Comparison of ENCODE assay signal across 7 mouse cellular contexts in the genomic region with DNA sequence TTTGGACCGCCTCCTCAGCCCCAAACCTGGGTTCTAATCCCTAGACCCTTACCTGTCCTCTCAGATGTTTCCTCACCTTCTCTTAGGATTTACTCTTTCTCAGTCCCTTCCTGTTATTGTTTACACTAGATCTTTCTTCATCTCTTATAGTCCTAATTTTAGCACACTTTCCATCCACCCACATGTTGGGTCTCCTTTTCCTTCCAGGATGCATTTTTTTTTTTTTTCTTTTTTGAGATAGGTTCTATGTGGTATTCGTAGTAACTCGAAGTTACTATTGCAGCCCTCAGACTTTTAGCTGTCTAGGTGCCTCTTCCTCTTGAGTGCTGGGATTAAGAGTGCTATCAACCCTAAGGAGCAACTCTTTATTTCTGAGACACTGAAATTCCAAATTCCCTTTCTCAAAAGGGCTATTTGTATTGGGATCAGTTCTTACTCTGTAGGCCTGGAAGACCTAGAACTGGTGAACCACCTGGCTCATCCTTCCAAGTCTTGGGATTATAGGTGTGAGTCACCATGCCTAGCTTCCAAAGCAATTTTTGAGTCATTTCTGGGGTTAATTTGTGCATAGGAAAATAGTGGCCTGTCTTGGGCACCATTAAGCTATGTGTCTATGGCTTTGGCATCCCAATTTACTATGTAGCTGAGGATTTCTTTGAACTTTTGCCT. TPM values are rescaled to one million over a fixed set of nuclear protein-coding genes. Genes with fewer than 3 reads are reported as not detected.
DNase-seq lines count a peak whose midpoint lies in the region; ATAC-seq and TF ChIP-seq lines count a peak whose summit lies in the region.

No protein-coding gene starts in this region.

- DNase-seq in lung, adult 18-20 months = no peak
- DNase-seq in limb, embryonic 11.5 days (ENCODE audit: low spot score) = no peak
- DNase-seq in thymus, postnatal 10 days (ENCODE audit: low spot score in 2 of 2) = no peak
- no peak for DNase-seq in cerebellum, postnatal 10 days

- no peaks in the 10 kb centered on the region for H3K27me3 ChIP-seq in lung, embryonic 16.5 days (ENCODE audit: control insufficient read depth, insufficient read depth, low read depth, low read length)
- H3K27me3 ChIP-seq in limb, embryonic 11.5 days (ENCODE audit: control insufficient read depth, insufficient read depth, low read length) = no peaks in the 10 kb centered on the region
- no peaks in the 10 kb centered on the region for H3K27me3 ChIP-seq in stomach, embryonic 14.5 days (ENCODE audit: control insufficient read depth, insufficient read depth, low read length)

- H3K4me3 ChIP-seq in lung, embryonic 16.5 days (ENCODE audit: low read length) = peak overlapping the region; percentile 64
- H3K4me3 ChIP-seq in embryonic fibroblast, embryonic 13.5 days (ENCODE audit: insufficient read depth, low read length) = peak overlapping the region; percentile 46
- peak overlapping the region; percentile 79 for H3K4me3 ChIP-seq in limb, embryonic 11.5 days (ENCODE audit: low read depth, low read length)
- H3K4me3 ChIP-seq in stomach, embryonic 14.5 days (ENCODE audit: low read depth, low read length) = peak overlapping the region; percentile 75

- H3K27ac ChIP-seq in lung, embryonic 16.5 days (ENCODE audit: low read length) = peak overlapping the region; percentile 98
- H3K27ac ChIP-seq in embryonic fibroblast, embryonic 13.5 days (ENCODE audit: insufficient read depth, low read length) = peak overlapping the region; percentile 63; the same call in 1 of the 2 replicates
- H3K27ac ChIP-seq in limb, embryonic 11.5 days (replicated peaks; ENCODE audit: low read depth, low read length) = peak overlapping the region; percentile 98
- H3K27ac ChIP-seq in stomach, embryonic 14.5 days (ENCODE audit: low read length) = peak overlapping the region; percentile 99

- peak overlapping the region; percentile 91 for H3K9ac ChIP-seq in lung, embryonic 16.5 days (ENCODE audit: low read length)
- H3K9ac ChIP-seq in limb, embryonic 11.5 days (ENCODE audit: low read length) = peak overlapping the region; percentile 94; the same call in 1 of the 2 replicates
- H3K9ac ChIP-seq in stomach, embryonic 14.5 days (replicated peaks; ENCODE audit: low read depth, low read length) = peak overlapping the region; percentile 85; the same call in 1 of the 2 replicates

- H3K4me1 ChIP-seq in lung, embryonic 16.5 days (replicated peaks; ENCODE audit: control insufficient read depth, insufficient read depth, low read length) = peaks cover 34% of the 10 kb centered on the region
- 0 out of 2 replicates have a peak, but pooled peaks cover 3% of the 10 kb centered on the region for H3K4me1 ChIP-seq in embryonic fibroblast, embryonic 13.5 days (ENCODE audit: control insufficient read depth, insufficient read depth, low read length)
- peaks cover 14% of the 10 kb centered on the region; the same call in 1 of the 2 replicates for H3K4me1 ChIP-seq in limb, embryonic 11.5 days (ENCODE audit: control insufficient read depth, insufficient read depth, low read length)
- peaks cover 17% of the 10 kb centered on the region for H3K4me1 ChIP-seq in stomach, embryonic 14.5 days (ENCODE audit: control insufficient read depth, insufficient read depth, low read length)

- no peak for ATAC-seq in lung, embryonic 16.5 days (ENCODE audit: low read depth)
- no peak for ATAC-seq in limb, embryonic 11.5 days (ENCODE audit: insufficient number of reproducible peaks, low FRiP score, low TSS enrichment, low read depth)
- no peak for ATAC-seq in stomach, embryonic 14.5 days (ENCODE audit: insufficient number of reproducible peaks, insufficient read depth, low FRiP score, low read depth)

- peaks cover 25% of the 10 kb centered on the region for H3K36me3 ChIP-seq in lung, embryonic 16.5 days (ENCODE audit: control insufficient read depth, insufficient read depth, low read length)
- H3K36me3 ChIP-seq in limb, embryonic 11.5 days (ENCODE audit: control insufficient read depth, insufficient read depth, low read length) = peaks cover 31% of the 10 kb centered on the region
- H3K36me3 ChIP-seq in stomach, embryonic 14.5 days (ENCODE audit: control insufficient read depth, insufficient read depth, low read length) = peaks cover 33% of the 10 kb centered on the region

- H3K4me2 ChIP-seq in lung, embryonic 16.5 days (ENCODE audit: low read depth, low read length) = peak overlapping the region; percentile 53
- H3K4me2 ChIP-seq in limb, embryonic 11.5 days (ENCODE audit: low read depth, severe bottlenecking) = peak overlapping the region; percentile 46
- H3K4me2 ChIP-seq in stomach, embryonic 14.5 days (replicated peaks; ENCODE audit: low read depth, low read length) = peak overlapping the region; percentile 36

- 12% methylated on average over 3 of the region's 3 CpGs for WGBS in lung, embryonic 16.5 days
- WGBS in limb, embryonic 11.5 days = 30% methylated on average over 3 of the region's 3 CpGs
- WGBS in stomach, embryonic 14.5 days = 14% methylated on average over 3 of the region's 3 CpGs

- TF ChIP-seq CTCF in embryonic fibroblast, embryonic 13.5 days (IDR thresholded peaks at IDR 0.05; ENCODE audit: borderline replicate concordance, insufficient read depth, low read length) = no peak

- H3K9me3 ChIP-seq in lung, embryonic 16.5 days (ENCODE audit: control insufficient read depth, low read length) = no peaks in the 10 kb centered on the region
- no peaks in the 10 kb centered on the region for H3K9me3 ChIP-seq in limb, embryonic 11.5 days (ENCODE audit: control insufficient read depth, low read length)
- H3K9me3 ChIP-seq in stomach, embryonic 14.5 days (ENCODE audit: control insufficient read depth, low read depth, low read length) = no peaks in the 10 kb centered on the region

- TF ChIP-seq POLR2A in embryonic fibroblast, embryonic 13.5 days (IDR thresholded peaks at IDR 0.05; ENCODE audit: low read depth, low read length) = no peak

RNA-seq across cellular contexts. Expression of gene Sp1, which starts 1.1 kb away (rescaled TPM):
- polyA plus RNA-seq in lung, embryonic 16.5 days (2015; fragmentation: Nextera tagmentation; extraction: Ambion mirVana) = 10.8 and 11.2 TPM in 2 replicates
- polyA plus RNA-seq in embryonic fibroblast, embryonic 13.5 days (2011; ENCODE audit: insufficient read length, low read depth, missing spikeins) = 42.6 and 51.9 TPM in 2 replicates
- 11.8 and 13.3 TPM in 2 replicates for polyA plus RNA-seq in limb, embryonic 11.5 days (2014; fragmentation: Nextera tagmentation; extraction: Ambion mirVana)
- 16.9 and 18.9 TPM in 2 replicates for polyA plus RNA-seq in stomach, embryonic 14.5 days (2014; fragmentation: Nextera tagmentation; extraction: Ambion mirVana)

RNA-seq across cellular contexts. Expression of gene Amhr2, which starts 38.1 kb away (rescaled TPM):
- polyA plus RNA-seq in lung, embryonic 16.5 days (2015; fragmentation: Nextera tagmentation; extraction: Ambion mirVana) = 1.5 TPM in 2 replicates
- not detected in 2 replicates for polyA plus RNA-seq in embryonic fibroblast, embryonic 13.5 days (2011; ENCODE audit: insufficient read length, low read depth, missing spikeins)
- polyA plus RNA-seq in limb, embryonic 11.5 days (2014; fragmentation: Nextera tagmentation; extraction: Ambion mirVana) = not detected in 2 replicates
- 0.94 and 1.2 TPM in 2 replicates for polyA plus RNA-seq in stomach, embryonic 14.5 days (2014; fragmentation: Nextera tagmentation; extraction: Ambion mirVana)

RNA-seq across cellular contexts. Expression of gene Sp7, which starts 40.1 kb away (rescaled TPM):
- polyA plus RNA-seq in lung, embryonic 16.5 days (2015; fragmentation: Nextera tagmentation; extraction: Ambion mirVana) = 0.25 and 1.6 TPM in 2 replicates
- polyA plus RNA-seq in embryonic fibroblast, embryonic 13.5 days (2011; ENCODE audit: insufficient read length, low read depth, missing spikeins) = 0.52 and 1.1 TPM in 2 replicates
- polyA plus RNA-seq in limb, embryonic 11.5 days (2014; fragmentation: Nextera tagmentation; extraction: Ambion mirVana) = 1.7 and 2.3 TPM in 2 replicates
- 2.0 and 2.5 TPM in 2 replicates for polyA plus RNA-seq in stomach, embryonic 14.5 days (2014; fragmentation: Nextera tagmentation; extraction: Ambion mirVana)

RNA-seq across cellular contexts. Expression of gene Prr13, which starts 51.8 kb away (rescaled TPM):
- 89.8 and 91.7 TPM in 2 replicates for polyA plus RNA-seq in lung, embryonic 16.5 days (2015; fragmentation: Nextera tagmentation; extraction: Ambion mirVana)
- polyA plus RNA-seq in embryonic fibroblast, embryonic 13.5 days (2011; ENCODE audit: insufficient read length, low read depth, missing spikeins) = 127 and 155 TPM in 2 replicates
- polyA plus RNA-seq in limb, embryonic 11.5 days (2014; fragmentation: Nextera tagmentation; extraction: Ambion mirVana) = 79.5 and 80.9 TPM in 2 replicates
- 132 and 138 TPM in 2 replicates for polyA plus RNA-seq in stomach, embryonic 14.5 days (2014; fragmentation: Nextera tagmentation; extraction: Ambion mirVana)

RNA-seq across cellular contexts. Expression of gene Aaas, which starts 56.5 kb away (rescaled TPM):
- polyA plus RNA-seq in lung, embryonic 16.5 days (2015; fragmentation: Nextera tagmentation; extraction: Ambion mirVana) = 73.5 and 80.3 TPM in 2 replicates
- 107 and 109 TPM in 2 replicates for polyA plus RNA-seq in embryonic fibroblast, embryonic 13.5 days (2011; ENCODE audit: insufficient read length, low read depth, missing spikeins)
- polyA plus RNA-seq in limb, embryonic 11.5 days (2014; fragmentation: Nextera tagmentation; extraction: Ambion mirVana) = 115 and 116 TPM in 2 replicates
- 63.8 and 68.4 TPM in 2 replicates for polyA plus RNA-seq in stomach, embryonic 14.5 days (2014; fragmentation: Nextera tagmentation; extraction: Ambion mirVana)
